Mouse (Mus musculus) granulocyte monocyte progenitor cell, adult 5-6 weeks (primary cell): ENCODE results near the gene Mdfic. TPM values are rescaled to one million over a fixed set of nuclear protein-coding genes. Genes with fewer than 3 reads are reported as not detected.
"Not testable (repeated sequence)": the region's sequence is repeated elsewhere in the genome, so short reads cannot be mapped to it uniquely, and the experiment has no call there.

Experiments used
- ATAC-seq: replicated peaks from 2 replicates; pipeline ENCODE4 v1.8.0; 2016; ENCODE audit warnings: mild to moderate bottlenecking, moderate TSS enrichment, inconsistent platforms; ENCODE audit not compliant: poor library complexity, severe bottlenecking
- total RNA-seq, 2 experiments: library from RNA; stranded (forward) in 1 of 2; stranded (reverse) in 1 of 2; fragments of 200-712, 200-1000 nt in 1 of 2; fragments of >200 nt in 1 of 2; fragmentation: Nextera tagmentation in 1 of 2; gene quantifications; 2 replicates each; pipeline ENCODE4 v1.2.3; 2014 to 2017

The Mdfic gene
- total RNA-seq (2014; fragmentation: Nextera tagmentation): 10.8 and 13.3 TPM in 2 replicates
- 8.7 and 15.6 TPM in 2 replicates for total RNA-seq (2017)

GRCm38 (mm10) chr6:15720461-15720817 lies at the start of gene Mdfic:
Gene Mdfic, plus strand, starts transcription at chr6:15720661.
- peak; percentile 66 for ATAC-seq

GRCm38 (mm10) chr6:15671364-15671763 lies 49.1 kb upstream of the Mdfic start:
- ATAC-seq: no peak

GRCm38 (mm10) chr6:15710080-15710479 lies 10.4 kb upstream of the Mdfic start:
- ATAC-seq: no peak

GRCm38 (mm10) chr6:15710706-15711105 lies 9.8 kb upstream of the Mdfic start:
- ATAC-seq: no peak

- ATAC-seq: no peak
Observed at GRCm38 (mm10) chr6:15712860-15713385, 7.5 kb upstream of the Mdfic start.

GRCm38 (mm10) chr6:15714036-15714435 lies 6.4 kb upstream of the Mdfic start:
- ATAC-seq: not testable (repeated sequence)

GRCm38 (mm10) chr6:15714996-15715844 lies 5.2 kb upstream of the Mdfic start:
- ATAC-seq: no peak

- ATAC-seq: no peak
Observed at GRCm38 (mm10) chr6:15719919-15720318, 542 bp upstream of the Mdfic start.

- ATAC-seq: peak; percentile 76
Observed at GRCm38 (mm10) chr6:15720818-15721715, 606 bp downstream of the Mdfic start.

GRCm38 (mm10) chr6:15721716-15722031 lies 1.2 kb downstream of the Mdfic start:
- no peak for ATAC-seq

GRCm38 (mm10) chr6:15722631-15723030 lies 2.2 kb downstream of the Mdfic start:
- ATAC-seq: not testable (repeated sequence)

GRCm38 (mm10) chr6:15724304-15724703 lies 3.8 kb downstream of the Mdfic start:
- ATAC-seq: no peak

- 0 out of 2 replicates have a peak, but pooled peaks have one; percentile 21 for ATAC-seq
Observed at GRCm38 (mm10) chr6:15726422-15726821, 6.0 kb downstream of the Mdfic start.

GRCm38 (mm10) chr6:15727681-15728410 lies 7.4 kb downstream of the Mdfic start:
- ATAC-seq: peak; percentile 50

GRCm38 (mm10) chr6:15728844-15729577 lies 8.6 kb downstream of the Mdfic start:
- peak; percentile 87 for ATAC-seq

GRCm38 (mm10) chr6:15730258-15730657 lies 9.8 kb downstream of the Mdfic start:
- no peak for ATAC-seq

GRCm38 (mm10) chr6:15730666-15731065 lies 10.2 kb downstream of the Mdfic start:
- ATAC-seq: no peak

GRCm38 (mm10) chr6:15731452-15731851 lies 11.0 kb downstream of the Mdfic start:
- ATAC-seq: no peak

- no peak for ATAC-seq
Observed at GRCm38 (mm10) chr6:15737312-15737911, 17.0 kb downstream of the Mdfic start.
